ENCODE assay signal across 9 mouse cellular contexts in the genomic region with DNA sequence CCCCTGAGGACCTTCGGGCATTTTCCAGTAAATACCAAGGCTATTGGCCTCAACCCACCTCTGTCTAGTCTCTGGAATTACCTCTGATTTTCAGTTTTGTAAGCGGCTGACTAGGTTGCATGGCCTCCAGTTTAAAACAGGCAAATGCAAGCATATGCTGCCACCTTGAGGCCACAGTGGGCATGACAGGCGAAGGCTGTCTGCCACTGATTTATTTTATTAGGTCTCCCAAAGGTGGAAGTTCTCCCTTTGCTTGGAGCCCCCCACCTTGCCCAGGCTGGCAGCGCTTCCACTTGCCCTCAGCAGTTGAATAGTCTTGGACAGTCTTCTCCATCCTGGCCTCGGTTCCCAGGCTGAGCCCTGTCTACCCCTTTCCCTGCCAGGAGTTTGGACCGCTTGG.
DNase-seq lines count a peak whose midpoint lies in the region; ATAC-seq and TF ChIP-seq lines count a peak whose summit lies in the region.
"Had no signal": no experiment of that assay in that cellular context is flagged by ENCODE, and none has a peak within 500 bp of the region (broad histone marks: within the 10 kb centered on the region; RNA-seq: fewer than 3 reads in every experiment).

No protein-coding gene starts in this region.

- DNase-seq in Muller cell, postnatal 12 days (ENCODE audit: inconsistent ontology term), result peak; percentile 50
- peak; percentile 88 for DNase-seq in brain, embryonic 14.5 days (ENCODE audit: low read depth)
- DNase-seq in hindbrain, embryonic 11.5 days (ENCODE audit: low spot score), result peak; percentile 90
- DNase-seq in left cerebral cortex, adult 18-20 months (ENCODE audit: low spot score in 2 of 2), result peak; percentile 79 to 86
- peak; percentile 86 for DNase-seq in mesoderm, embryonic 11.5 days (ENCODE audit: low read depth, low spot score)
- DNase-seq in right cerebral cortex, postnatal 36 days (ENCODE audit: low spot score in 2 of 2), result peak; percentile 64 to 71
- peak; percentile 60 to 87 for DNase-seq in urinary bladder, postnatal 4 days (ENCODE audit: low spot score in 2 of 2)

- ATAC-seq in erythroid progenitor cell, adult 5-6 weeks (replicated peaks; ENCODE audit: low FRiP score, poor library complexity, severe bottlenecking), result peak; percentile 68
- no peak for ATAC-seq in hindbrain, embryonic 11.5 days (ENCODE audit: low FRiP score)

- H3K36me3 ChIP-seq in hindbrain, embryonic 11.5 days (ENCODE audit: control insufficient read depth, insufficient read depth, low read length), result no peaks in the 10 kb centered on the region
- H3K36me3 ChIP-seq: limb, embryonic 12.5 days had no signal

- H3K9ac ChIP-seq in hindbrain, embryonic 11.5 days (ENCODE audit: low read depth, low read length), result no peak overlapping the region
- H3K9ac ChIP-seq: limb, embryonic 12.5 days had no signal

- no peak overlapping the region for H3K4me2 ChIP-seq in hindbrain, embryonic 11.5 days (replicated peaks; ENCODE audit: low read depth, low read length)
- H3K4me2 ChIP-seq: limb, embryonic 12.5 days had no signal

- TF ChIP-seq POLR2A in brain, embryonic 14.5 days (IDR thresholded peaks at IDR 0.05; ENCODE audit: borderline replicate concordance, extremely low read depth, insufficient read depth, insufficient read length, poor library complexity, severe bottlenecking), result no peak

- H3K4me1 ChIP-seq in hindbrain, embryonic 11.5 days (replicated peaks; ENCODE audit: control insufficient read depth, insufficient read depth, low read length), result no peaks in the 10 kb centered on the region

- H3K9me3 ChIP-seq in hindbrain, embryonic 11.5 days (ENCODE audit: control insufficient read depth, low read length), result no peaks in the 10 kb centered on the region
- H3K9me3 ChIP-seq: limb, embryonic 12.5 days had no signal

- no peak overlapping the region for H3K4me3 ChIP-seq in hindbrain, embryonic 11.5 days (ENCODE audit: low read depth, low read length)
- H3K4me3 ChIP-seq: limb, embryonic 12.5 days had no signal

- H3K27ac ChIP-seq in hindbrain, embryonic 11.5 days (ENCODE audit: low read depth, low read length), result no peak overlapping the region
- H3K27ac ChIP-seq: limb, embryonic 12.5 days had no signal

- 23% methylated on average over 6 of the region's 6 CpGs for WGBS in hindbrain, embryonic 11.5 days

- H3K27me3 ChIP-seq in hindbrain, embryonic 11.5 days (ENCODE audit: control insufficient read depth, insufficient read depth, low read length), result no peaks in the 10 kb centered on the region

- TF ChIP-seq CTCF in brain, embryonic 14.5 days (IDR thresholded peaks at IDR 0.05; ENCODE audit: borderline replicate concordance, extremely low read depth, insufficient read depth, insufficient read length), result peak; percentile 99
